Mouse (Mus musculus): Measurements from ENCODE around the gene Bend3.

DNA sequence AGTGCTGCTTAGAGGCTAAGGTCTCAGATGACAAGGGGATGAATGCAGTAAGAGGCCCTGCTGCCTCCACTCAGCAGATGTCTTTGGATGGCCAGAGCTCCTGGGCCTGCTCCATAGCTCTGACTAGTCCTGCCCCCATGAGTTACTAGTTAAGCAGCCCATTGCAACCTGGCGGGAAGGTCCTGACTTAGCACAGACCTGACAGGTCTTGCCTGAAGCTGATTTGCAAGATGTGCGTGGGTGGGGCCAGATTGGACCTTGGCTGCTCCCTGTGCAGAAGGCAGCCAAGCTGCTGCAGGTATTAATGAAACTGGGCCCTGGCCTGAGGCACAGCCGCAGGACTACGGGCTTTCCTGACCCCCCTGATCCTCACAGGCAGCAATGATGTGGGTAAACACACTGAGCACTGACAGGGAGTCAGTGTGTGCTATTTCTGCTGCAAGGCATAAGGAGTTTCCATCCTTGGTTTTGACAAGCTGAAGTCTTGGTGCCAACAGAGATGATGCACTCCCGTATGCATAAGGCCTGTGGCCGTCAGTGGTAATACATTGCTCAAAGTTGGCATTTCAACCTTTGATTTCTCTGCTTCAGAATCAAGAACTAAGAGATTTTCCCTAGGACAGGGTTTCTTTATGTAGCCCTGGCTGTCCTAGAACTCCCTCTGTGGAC is 38.5 kb downstream of the Bend3 start:
- no peak for TF ChIP-seq MAFK (IDR thresholded peaks at IDR 0.05; ENCODE audit: insufficient read depth, low read depth, low read length)
- TF ChIP-seq CHD2 (IDR thresholded peaks at IDR 0.05; ENCODE audit: low read depth, low read length), result no peak
- TF ChIP-seq ZC3H11A (IDR thresholded peaks at IDR 0.05; ENCODE audit: borderline replicate concordance, low read depth, low read length), result no peak
- TF ChIP-seq HCFC1 (IDR thresholded peaks at IDR 0.05; ENCODE audit: borderline replicate concordance, insufficient read depth, low read length), result no peak
